Mouse (Mus musculus): ENCODE data around the gene Dop1b.
A peak's percentile ranks its signal among the peaks of the same experiment; 100 is the strongest.
"Not testable (repeated sequence)": the region's sequence is repeated elsewhere in the genome, so short reads cannot be mapped to it uniquely, and the experiment has no call there.

The Dop1b gene

GRCm38 (mm10) chr16:93795391-93795790 lies 83.7 kb downstream of the Dop1b start:
- no peak for DNase-seq (ENCODE audit: low spot score in 2 of 2)

- DNase-seq (ENCODE audit: low spot score in 2 of 2) = no peak
Measured at GRCm38 (mm10) chr16:93797021-93797840, 85.5 kb downstream of the Dop1b start.

- no peak for DNase-seq (ENCODE audit: low spot score in 2 of 2)
Measured at GRCm38 (mm10) chr16:93797841-93798492, 86.3 kb downstream of the Dop1b start.

- no peak for DNase-seq (ENCODE audit: low spot score in 2 of 2)
Measured at GRCm38 (mm10) chr16:93798623-93799022, 86.9 kb downstream of the Dop1b start.

- no peak for DNase-seq (ENCODE audit: low spot score in 2 of 2)
Measured at GRCm38 (mm10) chr16:93799071-93799470, 87.4 kb downstream of the Dop1b start.

- no peak for DNase-seq (ENCODE audit: low spot score in 2 of 2)
Measured at GRCm38 (mm10) chr16:93799936-93800335, 88.2 kb downstream of the Dop1b start.

- DNase-seq (ENCODE audit: low spot score in 2 of 2) = no peak
Measured at GRCm38 (mm10) chr16:93807167-93807566, 95.5 kb downstream of the Dop1b start.

GRCm38 (mm10) chr16:93807961-93808554 lies 96.4 kb downstream of the Dop1b start:
- DNase-seq (ENCODE audit: low spot score in 2 of 2) = no peak

GRCm38 (mm10) chr16:93815856-93816736 lies 104.4 kb downstream of the Dop1b start:
- peak; percentile 79 to 84 for DNase-seq (ENCODE audit: low spot score in 2 of 2)

GRCm38 (mm10) chr16:93816861-93817260 lies 105.2 kb downstream of the Dop1b start:
- peak in 1 of 2 experiments; percentile 20 for DNase-seq (ENCODE audit: low spot score in 2 of 2)

GRCm38 (mm10) chr16:93817371-93817770 lies 105.7 kb downstream of the Dop1b start:
- DNase-seq (ENCODE audit: low spot score in 2 of 2) = no peak

GRCm38 (mm10) chr16:93818691-93819324 lies 107.1 kb downstream of the Dop1b start:
- no peak for DNase-seq (ENCODE audit: low spot score in 2 of 2)

GRCm38 (mm10) chr16:93819325-93819696 lies 107.6 kb downstream of the Dop1b start:
- DNase-seq (ENCODE audit: low spot score in 2 of 2) = no peak

GRCm38 (mm10) chr16:93820040-93820439 lies 108.3 kb downstream of the Dop1b start:
- no peak for DNase-seq (ENCODE audit: low spot score in 2 of 2)

GRCm38 (mm10) chr16:93821706-93822105 lies 110.0 kb downstream of the Dop1b start:
- DNase-seq (ENCODE audit: low spot score in 2 of 2) = no peak

GRCm38 (mm10) chr16:93822433-93823225 lies 110.9 kb downstream of the Dop1b start:
- DNase-seq (ENCODE audit: low spot score in 2 of 2) = not testable (repeated sequence)

- DNase-seq (ENCODE audit: low spot score in 2 of 2) = no peak
Measured at GRCm38 (mm10) chr16:93824799-93825198, 113.1 kb downstream of the Dop1b start.

- DNase-seq (ENCODE audit: low spot score in 2 of 2) = no peak
Measured at GRCm38 (mm10) chr16:93825463-93825862, 113.8 kb downstream of the Dop1b start.

GRCm38 (mm10) chr16:93826054-93826453 lies 114.3 kb downstream of the Dop1b start:
- no peak for DNase-seq (ENCODE audit: low spot score in 2 of 2)

GRCm38 (mm10) chr16:93826478-93826877 lies 114.8 kb downstream of the Dop1b start:
- DNase-seq (ENCODE audit: low spot score in 2 of 2) = not testable (repeated sequence)

Data from thymus, postnatal 10 days (tissue).